Comparison of ENCODE assay signal across 9 mouse cellular contexts in the genomic region with DNA sequence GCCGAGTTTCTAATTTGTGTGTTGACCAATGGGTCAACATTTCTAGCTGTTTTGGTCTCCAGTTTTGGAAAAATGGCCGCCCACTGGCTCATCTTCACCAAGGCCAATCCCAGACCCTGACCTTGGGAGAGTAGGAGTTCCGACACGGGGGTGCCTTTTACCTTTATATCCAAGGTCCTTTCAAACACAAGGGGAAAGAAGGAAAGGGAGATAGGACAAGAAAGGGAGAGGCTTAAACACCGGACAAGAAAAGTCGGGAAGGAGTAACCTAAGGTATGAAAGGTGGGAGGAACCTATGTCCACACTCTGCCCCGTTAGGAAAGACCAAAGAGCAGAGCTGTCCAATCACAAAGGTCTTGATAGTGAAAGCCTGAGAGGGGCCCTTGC. TPM values are rescaled to one million over a fixed set of nuclear protein-coding genes. Genes with fewer than 3 reads are reported as not detected.
DNase-seq lines count a peak whose midpoint lies in the region; ATAC-seq and TF ChIP-seq lines count a peak whose summit lies in the region.
"Had no signal": no experiment of that assay in that cellular context is flagged by ENCODE, and none has a peak within 500 bp of the region (broad histone marks: within the 10 kb centered on the region; RNA-seq: fewer than 3 reads in every experiment).

No protein-coding gene starts in this region.

- H3K9ac ChIP-seq in forebrain, embryonic 16.5 days (replicated peaks; ENCODE audit: low read depth, low read length) = peak overlapping the region; percentile 88
- H3K9ac ChIP-seq in limb, embryonic 13.5 days = peak overlapping the region; percentile 53
- H3K9ac ChIP-seq in neural tube, embryonic 15.5 days (replicated peaks) = peak overlapping the region; percentile 74; the same call in 1 of the 2 replicates

- DNase-seq in adrenal gland, postnatal 14 days = peak; percentile 64
- no peak for DNase-seq in adrenal gland, postnatal 36 days
- no peak for DNase-seq in left cerebral cortex, adult 8-10 months (ENCODE audit: low spot score in 2 of 2)
- no peak for DNase-seq in gastrocnemius, adult 18-20 months (ENCODE audit: low spot score)

- peaks cover 20% of the 10 kb centered on the region for H3K4me1 ChIP-seq in forebrain, embryonic 16.5 days (replicated peaks; ENCODE audit: control insufficient read depth, insufficient read depth, low read length)
- H3K4me1 ChIP-seq in limb, embryonic 13.5 days = peaks cover 33% of the 10 kb centered on the region
- H3K4me1 ChIP-seq in neural tube, embryonic 15.5 days = peaks cover 27% of the 10 kb centered on the region

- no peaks in the 10 kb centered on the region for H3K27me3 ChIP-seq in C2C12 (ENCODE audit: control insufficient read depth, insufficient read depth, insufficient read length)
- H3K27me3 ChIP-seq in forebrain, embryonic 16.5 days (replicated peaks; ENCODE audit: control insufficient read depth, insufficient read depth, low read length) = no peaks in the 10 kb centered on the region
- H3K27me3 ChIP-seq in limb, embryonic 13.5 days = no peaks in the 10 kb centered on the region
- H3K27me3 ChIP-seq in neural tube, embryonic 15.5 days (replicated peaks) = no peaks in the 10 kb centered on the region

- 28% methylated on average over 7 of the region's 7 CpGs for WGBS in forebrain, embryonic 16.5 days
- 22% methylated on average over 7 of the region's 7 CpGs for WGBS in limb, embryonic 13.5 days
- WGBS in neural tube, embryonic 15.5 days = 24% methylated on average over 7 of the region's 7 CpGs

- peaks cover 27% of the 10 kb centered on the region for H3K36me3 ChIP-seq in C2C12 (ENCODE audit: control insufficient read depth, insufficient read depth)
- no peaks in the 10 kb centered on the region; the same call in 1 of the 2 replicates for H3K36me3 ChIP-seq in forebrain, embryonic 16.5 days (ENCODE audit: control insufficient read depth, insufficient read depth)
- H3K36me3 ChIP-seq in limb, embryonic 13.5 days = peaks cover 49% of the 10 kb centered on the region
- H3K36me3 ChIP-seq in neural tube, embryonic 15.5 days = peaks cover 36% of the 10 kb centered on the region

- H3K79me2 ChIP-seq in C2C12 (ENCODE audit: control insufficient read depth, insufficient read depth) = peaks cover 41% of the 10 kb centered on the region

- H3K4me3 ChIP-seq in C2C12 (ENCODE audit: insufficient read depth, poor library complexity, severe bottlenecking) = no peak overlapping the region
- peak overlapping the region; percentile 86 for H3K4me3 ChIP-seq in forebrain, embryonic 16.5 days (replicated peaks; ENCODE audit: low read length)
- peak overlapping the region; percentile 71 for H3K4me3 ChIP-seq in limb, embryonic 13.5 days
- H3K4me3 ChIP-seq in neural tube, embryonic 15.5 days (replicated peaks) = peak overlapping the region; percentile 59

- H3K27ac ChIP-seq in forebrain, embryonic 16.5 days (ENCODE audit: low read length) = peak overlapping the region; percentile 87
- H3K27ac ChIP-seq in limb, embryonic 13.5 days = peak overlapping the region; percentile 72
- peak overlapping the region; percentile 87 for H3K27ac ChIP-seq in neural tube, embryonic 15.5 days (replicated peaks)

- peak overlapping the region; percentile 72 for H3K4me2 ChIP-seq in forebrain, embryonic 16.5 days (ENCODE audit: low read length)
- peak overlapping the region; percentile 68 for H3K4me2 ChIP-seq in limb, embryonic 13.5 days (replicated peaks)
- peak overlapping the region; percentile 84 for H3K4me2 ChIP-seq in neural tube, embryonic 15.5 days

- TF ChIP-seq CTCF in C2C12 (IDR thresholded peaks at IDR 0.05; ENCODE audit: control insufficient read depth, insufficient read depth, insufficient read length) = no peak

- H3K79me3 ChIP-seq in C2C12 (ENCODE audit: low read depth) = peaks cover 19% of the 10 kb centered on the region

- H3ac ChIP-seq in C2C12 (ENCODE audit: control insufficient read depth, insufficient read length, low read depth) = peak overlapping the region; percentile 28

- ATAC-seq in forebrain, embryonic 16.5 days = no peak
- no peak for ATAC-seq in limb, embryonic 13.5 days (ENCODE audit: low FRiP score, low read depth)
- no peak for ATAC-seq in neural tube, embryonic 15.5 days (ENCODE audit: low FRiP score)

- no peaks in the 10 kb centered on the region for H3K9me3 ChIP-seq in forebrain, embryonic 16.5 days (ENCODE audit: control insufficient read depth, low read length)
- no peaks in the 10 kb centered on the region for H3K9me3 ChIP-seq in limb, embryonic 13.5 days
- no peaks in the 10 kb centered on the region for H3K9me3 ChIP-seq in neural tube, embryonic 15.5 days (replicated peaks)

TF ChIP-seq in C2C12, 6 proteins besides CTCF, POLR2A, EP300 and RAD21:
- TF ChIP-seq USF1 (IDR thresholded peaks at IDR 0.05; ENCODE audit: low read depth) (no peak), FOSL1 (IDR thresholded peaks at IDR 0.05; ENCODE audit: insufficient read depth, low read length, poor library complexity, severe bottlenecking) (no peak), MYOD1 (IDR thresholded peaks at IDR 0.05; ENCODE audit: control insufficient read depth, insufficient read length, low read depth) (no peak), MAX (IDR thresholded peaks at IDR 0.05) (no peak), CEBPB (IDR thresholded peaks at IDR 0.05; ENCODE audit: low read depth) (no peak), MYOG (IDR thresholded peaks at IDR 0.05; ENCODE audit: control insufficient read depth, extremely low read depth, insufficient read length) (no peak)

RNA-seq across cellular contexts. Expression of a gene that starts 0.5 kb away (rescaled TPM):
- 57.0 and 58.2 TPM in 2 replicates for total RNA-seq in adrenal gland, postnatal 14 days (2021)
- total RNA-seq in adrenal gland, postnatal 36 days (2021) = 10 to 100 TPM; 29.4 to 43.1 TPM
- polyA plus RNA-seq in C2C12 (2012; fragmentation: generic; extraction: Trizol) = 117 TPM
- 45.1 and 45.5 TPM in 2 replicates for polyA plus RNA-seq in forebrain, embryonic 16.5 days (2015; fragmentation: Nextera tagmentation; extraction: Ambion mirVana)
- polyA plus RNA-seq in limb, embryonic 13.5 days (2015; fragmentation: Nextera tagmentation; extraction: Ambion mirVana) = 125 and 127 TPM in 2 replicates
- 25.8 and 52.7 TPM in 2 replicates for polyA plus RNA-seq in neural tube, embryonic 15.5 days (2015; fragmentation: Nextera tagmentation; extraction: Ambion mirVana)
- 1 to 10 TPM; 7.4 to 9.2 (median 7.8) TPM for total RNA-seq in left cerebral cortex, adult 8-10 months (2022)
- 10 to 100 TPM; 16.9 to 17.4 TPM for total RNA-seq in gastrocnemius, adult 18-20 months (2021)

RNA-seq across cellular contexts. Expression of a gene that starts 14.3 kb away (rescaled TPM):
- total RNA-seq in adrenal gland, postnatal 14 days (2021) = 46.7 and 51.7 TPM in 2 replicates
- total RNA-seq in adrenal gland, postnatal 36 days (2021) = 10 to 100 TPM; 47.2 to 48.1 TPM
- 18.5 TPM for polyA plus RNA-seq in C2C12 (2012; fragmentation: generic; extraction: Trizol)
- 36.2 and 37.1 TPM in 2 replicates for polyA plus RNA-seq in forebrain, embryonic 16.5 days (2015; fragmentation: Nextera tagmentation; extraction: Ambion mirVana)
- polyA plus RNA-seq in limb, embryonic 13.5 days (2015; fragmentation: Nextera tagmentation; extraction: Ambion mirVana) = 17.3 and 18.3 TPM in 2 replicates
- 33.6 and 36.4 TPM in 2 replicates for polyA plus RNA-seq in neural tube, embryonic 15.5 days (2015; fragmentation: Nextera tagmentation; extraction: Ambion mirVana)
- 10 to 100 TPM; 72.5 to 77.6 (median 75.9) TPM for total RNA-seq in left cerebral cortex, adult 8-10 months (2022)
- total RNA-seq in gastrocnemius, adult 18-20 months (2021) = 10 to 100 TPM; 18.4 to 19.1 TPM

RNA-seq across cellular contexts. Expression of a gene that starts 26.4 kb away (rescaled TPM):
- total RNA-seq in adrenal gland, postnatal 14 days (2021) = 2.1 and 3.3 TPM in 2 replicates
- total RNA-seq in adrenal gland, postnatal 36 days (2021) = 1 to 10 TPM in 1 of 2 experiments, under 1 TPM in 1; 0.99 to 1.9 TPM
- polyA plus RNA-seq in C2C12 (2012; fragmentation: generic; extraction: Trizol) = 1.6 TPM
- 1.1 TPM in 1 of 2 replicates, not detected in the other for polyA plus RNA-seq in forebrain, embryonic 16.5 days (2015; fragmentation: Nextera tagmentation; extraction: Ambion mirVana)
- polyA plus RNA-seq in limb, embryonic 13.5 days (2015; fragmentation: Nextera tagmentation; extraction: Ambion mirVana) = 0.63 TPM in 1 of 2 replicates, not detected in the other
- not detected in 2 replicates for polyA plus RNA-seq in neural tube, embryonic 15.5 days (2015; fragmentation: Nextera tagmentation; extraction: Ambion mirVana)
- 1 to 10 TPM in 1 of 4 experiments, not detected in 3; 2.8 TPM for total RNA-seq in left cerebral cortex, adult 8-10 months (2022)
- total RNA-seq in gastrocnemius, adult 18-20 months (2021) = not detected
- total RNA-seq: heart, postnatal 10 days had no signal

RNA-seq across cellular contexts. Expression of a gene that starts 32.1 kb away (rescaled TPM):
- total RNA-seq in adrenal gland, postnatal 14 days (2021) = not detected in 2 replicates
- not detected for total RNA-seq in adrenal gland, postnatal 36 days (2021)
- 4.6 TPM for polyA plus RNA-seq in C2C12 (2012; fragmentation: generic; extraction: Trizol)
- polyA plus RNA-seq in forebrain, embryonic 16.5 days (2015; fragmentation: Nextera tagmentation; extraction: Ambion mirVana) = 2.2 TPM in 1 of 2 replicates, not detected in the other
- polyA plus RNA-seq in limb, embryonic 13.5 days (2015; fragmentation: Nextera tagmentation; extraction: Ambion mirVana) = not detected in 2 replicates
- polyA plus RNA-seq in neural tube, embryonic 15.5 days (2015; fragmentation: Nextera tagmentation; extraction: Ambion mirVana) = not detected in 2 replicates
- 1 to 10 TPM in 3 of 4 experiments, not detected in 1; 1.1 to 1.8 (median 1.3) TPM for total RNA-seq in left cerebral cortex, adult 8-10 months (2022)
- not detected for total RNA-seq in gastrocnemius, adult 18-20 months (2021)
- total RNA-seq: heart, postnatal 10 days had no signal

RNA-seq across cellular contexts. Expression of a gene that starts 38.1 kb away (rescaled TPM):
- 0.67 and 0.94 TPM in 2 replicates for total RNA-seq in adrenal gland, postnatal 14 days (2021)
- total RNA-seq in adrenal gland, postnatal 36 days (2021) = under 1 TPM in 1 of 2 experiments, not detected in 1; 0.76 TPM
- 0.51 TPM for polyA plus RNA-seq in C2C12 (2012; fragmentation: generic; extraction: Trizol)
- not detected in 2 replicates for polyA plus RNA-seq in forebrain, embryonic 16.5 days (2015; fragmentation: Nextera tagmentation; extraction: Ambion mirVana)
- polyA plus RNA-seq in limb, embryonic 13.5 days (2015; fragmentation: Nextera tagmentation; extraction: Ambion mirVana) = 0.37 TPM in 1 of 2 replicates, not detected in the other
- polyA plus RNA-seq in neural tube, embryonic 15.5 days (2015; fragmentation: Nextera tagmentation; extraction: Ambion mirVana) = 0.15 and 0.28 TPM in 2 replicates
- total RNA-seq in left cerebral cortex, adult 8-10 months (2022) = 1 to 10 TPM in 2 of 4 experiments, under 1 TPM in 2; 0.63 to 2.3 (median 1.3) TPM
- not detected for total RNA-seq in gastrocnemius, adult 18-20 months (2021)
- total RNA-seq: heart, postnatal 10 days had no signal
